Mouse (Mus musculus) MEL (cell line): ENCODE data around the gene Arcn1. TPM values are rescaled to one million over a fixed set of nuclear protein-coding genes. Genes with fewer than 3 reads are reported as not detected.

ENCODE experiments used
- DNase-seq: peaks from one replicate; pipeline ENCODE4 v3.0.0; 2011; ENCODE audit warnings: low read depth, low spot score
- H3K27ac ChIP-seq: 2 replicates; pipeline ENCODE4 v1.5.1; 2012; ENCODE audit warnings: low read depth, mild to moderate bottlenecking, control low read depth, low read length, moderate library complexity; ENCODE audit not compliant: control insufficient read depth
- H3K27me3 ChIP-seq, 2 experiments: fragments of 150-350 bp in 1 of 2; sonication (generic) in 1 of 2; 2 replicates each; pipeline ENCODE4 v1.6.1; 2012; ENCODE audit warnings: low read length in 2 of 2, mild to moderate bottlenecking in 2 of 2, improper control_type of control experiment in 1 of 2, moderate library complexity in 1 of 2; ENCODE audit not compliant: insufficient read depth in 2 of 2, control insufficient read depth in 1 of 2
- H3K36me3 ChIP-seq, 2 experiments: 2 replicates each; pipeline ENCODE4 v1.6.1; 2012 to 2014; ENCODE audit warnings: low read length in 2 of 2, improper control_type of control experiment in 1 of 2, inconsistent platforms in 1 of 2, mild to moderate bottlenecking in 1 of 2; ENCODE audit not compliant: insufficient read depth in 2 of 2, control insufficient read depth in 1 of 2
- H3K4me1 ChIP-seq, 2 experiments: fragments of 150-350 bp in 1 of 2; sonication (generic) in 1 of 2; 2 replicates each; pipeline ENCODE4 v1.6.1; 2012; ENCODE audit warnings: low read length in 2 of 2, improper control_type of control experiment in 1 of 2, mild to moderate bottlenecking in 1 of 2; ENCODE audit not compliant: insufficient read depth in 2 of 2, control insufficient read depth in 1 of 2
- H3K4me3 ChIP-seq, 2 experiments: fragments of 150-350 bp in 1 of 2; sonication (generic) in 1 of 2; 2 replicates each; pipeline ENCODE4 v1.5.1; 2012; ENCODE audit warnings: low read depth in 2 of 2, low read length in 2 of 2, mild to moderate bottlenecking in 2 of 2, moderate library complexity in 2 of 2, control low read depth in 1 of 2, improper control_type of control experiment in 1 of 2; ENCODE audit not compliant: control insufficient read depth in 1 of 2, insufficient read depth in 1 of 2
- H3K79me2 ChIP-seq: 2 replicates; pipeline ENCODE4 v1.6.1; 2012; ENCODE audit warnings: mild to moderate bottlenecking, low read length, moderate library complexity; ENCODE audit not compliant: control insufficient read depth, poor library complexity, insufficient read depth
- H3K9ac ChIP-seq: 2 replicates; pipeline ENCODE4 v1.6.1; 2012; ENCODE audit warnings: low read depth, mild to moderate bottlenecking, control low read depth, low read length, moderate library complexity; ENCODE audit not compliant: control insufficient read depth, poor library complexity, severe bottlenecking
- H3K9me3 ChIP-seq: fragments of 150-350 bp; sonication (generic); replicated peaks from 2 replicates; pipeline ENCODE4 v1.6.1; 2012; ENCODE audit warnings: mild to moderate bottlenecking, low read length, improper control_type of control experiment, moderate library complexity; ENCODE audit not compliant: insufficient read depth
- BHLHE40 ChIP-seq: IDR thresholded peaks from 2 replicates; pipeline ENCODE4 v1.6.1; 2012; ENCODE audit warnings: low read depth, mild to moderate bottlenecking, inconsistent platforms, low read length, improper control_type of control experiment, borderline replicate concordance
- CHD1 ChIP-seq: IDR thresholded peaks from 2 replicates; pipeline ENCODE4 v1.6.1; 2012; ENCODE audit warnings: low read depth, mild to moderate bottlenecking, inconsistent platforms, low read length, improper control_type of control experiment
- CHD2 ChIP-seq: IDR thresholded peaks from 2 replicates; pipeline ENCODE4 v1.6.1; 2011; ENCODE audit warnings: low read length, improper control_type of control experiment
- CTCF ChIP-seq, 3 experiments: IDR thresholded peaks in 2 of 3; conservative IDR thresholded peaks in 1 of 3; 2 replicates each; pipeline ENCODE4 v1.5.1; 2011 to 2012; ENCODE audit warnings: low read length in 3 of 3, low read depth in 2 of 3, mild to moderate bottlenecking in 2 of 3, improper control_type of control experiment in 1 of 3, inconsistent platforms in 1 of 3, mixed read lengths in 1 of 3, moderate library complexity in 1 of 3; ENCODE audit not compliant: control insufficient read depth in 1 of 3, insufficient read depth in 1 of 3, poor library complexity in 1 of 3, severe bottlenecking in 1 of 3
- E2F4 ChIP-seq: IDR thresholded peaks from 2 replicates; pipeline ENCODE4 v1.6.1; 2011; ENCODE audit warnings: low read depth, low read length, improper control_type of control experiment, borderline replicate concordance
- ELF1 ChIP-seq: IDR thresholded peaks from 2 replicates; pipeline ENCODE4 v1.6.1; 2014; ENCODE audit warnings: low read depth, mild to moderate bottlenecking, inconsistent platforms, low read length, improper control_type of control experiment, moderate library complexity
- EP300 ChIP-seq, 2 experiments: IDR thresholded peaks; 2 replicates each; pipeline ENCODE4 v1.6.1; 2011; ENCODE audit warnings: improper control_type of control experiment in 2 of 2, low read length in 2 of 2, low read depth in 1 of 2, mild to moderate bottlenecking in 1 of 2
- ETS1 ChIP-seq: IDR thresholded peaks from 2 replicates; pipeline ENCODE4 v1.6.1; 2012; ENCODE audit warnings: low read depth, mild to moderate bottlenecking, inconsistent platforms, low read length, improper control_type of control experiment, moderate library complexity
- GATA1 ChIP-seq: IDR thresholded peaks from 2 replicates; pipeline ENCODE4 v1.6.1; 2011; ENCODE audit warnings: low read depth, low read length, improper control_type of control experiment
- HCFC1 ChIP-seq: IDR thresholded peaks from 2 replicates; pipeline ENCODE4 v1.6.1; 2012; ENCODE audit warnings: low read depth, mild to moderate bottlenecking, inconsistent platforms, low read length, improper control_type of control experiment, moderate library complexity
- JUND ChIP-seq: IDR thresholded peaks from 2 replicates; pipeline ENCODE4 v1.6.1; 2011; ENCODE audit warnings: low read depth, mild to moderate bottlenecking, improper control_type of control experiment, low read length
- KAT2A ChIP-seq: conservative IDR thresholded peaks from 2 replicates; pipeline ENCODE4 v1.6.1; 2012; ENCODE audit warnings: low read depth, low read length, improper control_type of control experiment, inconsistent platforms
- MAFK ChIP-seq: IDR thresholded peaks from 2 replicates; pipeline ENCODE4 v1.6.1; 2011; ENCODE audit warnings: low read depth, mild to moderate bottlenecking, low read length, improper control_type of control experiment, borderline replicate concordance
- MAZ ChIP-seq: IDR thresholded peaks from 2 replicates; pipeline ENCODE4 v1.6.1; 2012; ENCODE audit warnings: low read depth, mild to moderate bottlenecking, inconsistent platforms, low read length, improper control_type of control experiment
- MEF2A ChIP-seq: IDR thresholded peaks from 2 replicates; pipeline ENCODE4 v1.6.1; 2014; ENCODE audit warnings: low read depth, mild to moderate bottlenecking, inconsistent platforms, low read length, improper control_type of control experiment; ENCODE audit not compliant: poor library complexity, insufficient replicate concordance, severe bottlenecking; ENCODE audit errors: extremely low read depth
- MXI1 ChIP-seq: IDR thresholded peaks from 2 replicates; pipeline ENCODE4 v1.6.1; 2011; ENCODE audit warnings: mild to moderate bottlenecking, low read depth, low read length, improper control_type of control experiment
- MYB ChIP-seq: IDR thresholded peaks from 2 replicates; pipeline ENCODE4 v1.6.1; 2011; ENCODE audit warnings: mild to moderate bottlenecking, low read depth, low read length, improper control_type of control experiment
- MYC ChIP-seq: IDR thresholded peaks from 2 replicates; pipeline ENCODE4 v1.6.1; 2011; ENCODE audit warnings: low read depth, mild to moderate bottlenecking, low read length, improper control_type of control experiment, moderate library complexity
- NELFE ChIP-seq: IDR thresholded peaks from 2 replicates; pipeline ENCODE4 v1.6.1; 2011; ENCODE audit warnings: low read depth, low read length, improper control_type of control experiment
- NRF1 ChIP-seq: IDR thresholded peaks from 2 replicates; pipeline ENCODE4 v1.6.1; 2014; ENCODE audit warnings: low read depth, mild to moderate bottlenecking, inconsistent platforms, low read length, improper control_type of control experiment, moderate library complexity; ENCODE audit not compliant: poor library complexity, insufficient read depth, severe bottlenecking
- POLR2A ChIP-seq, 2 experiments: IDR thresholded peaks; 2 replicates each; pipeline ENCODE4 v1.6.1; 2011 to 2012; ENCODE audit warnings: low read length in 2 of 2, mild to moderate bottlenecking in 2 of 2, control low read depth in 1 of 2, improper control_type of control experiment in 1 of 2, low read depth in 1 of 2, moderate library complexity in 1 of 2; ENCODE audit not compliant: control insufficient read depth in 1 of 2, insufficient read depth in 1 of 2, poor library complexity in 1 of 2
- POLR2AphosphoS5 ChIP-seq: IDR thresholded peaks from 2 replicates; pipeline ENCODE4 v1.6.1; 2012; ENCODE audit warnings: low read depth, borderline replicate concordance, mild to moderate bottlenecking, inconsistent platforms, low read length, moderate library complexity, mixed read lengths
- RAD21 ChIP-seq: IDR thresholded peaks from 2 replicates; pipeline ENCODE4 v1.6.1; 2011; ENCODE audit warnings: mild to moderate bottlenecking, low read depth, low read length, improper control_type of control experiment
- RCOR1 ChIP-seq: IDR thresholded peaks from 2 replicates; pipeline ENCODE4 v1.6.1; 2012; ENCODE audit warnings: low read depth, mild to moderate bottlenecking, inconsistent platforms, low read length, improper control_type of control experiment
- SIN3A ChIP-seq: IDR thresholded peaks from 2 replicates; pipeline ENCODE4 v1.6.1; 2012; ENCODE audit warnings: low read length, improper control_type of control experiment, inconsistent platforms
- TAL1 ChIP-seq: IDR thresholded peaks from 2 replicates; pipeline ENCODE4 v1.6.1; 2012; ENCODE audit warnings: mild to moderate bottlenecking, inconsistent platforms, low read length, moderate library complexity, mixed read lengths
- TBP ChIP-seq: IDR thresholded peaks from 2 replicates; pipeline ENCODE4 v1.8.0; 2011; ENCODE audit warnings: low read depth, low read length, improper control_type of control experiment
- TCF12 ChIP-seq: IDR thresholded peaks from 2 replicates; pipeline ENCODE4 v1.6.1; 2014; ENCODE audit warnings: low read depth, mild to moderate bottlenecking, inconsistent platforms, low read length, improper control_type of control experiment, moderate library complexity
- UBTF ChIP-seq: IDR thresholded peaks from 2 replicates; pipeline ENCODE4 v1.6.1; 2012; ENCODE audit warnings: low read depth, mild to moderate bottlenecking, inconsistent platforms, low read length, improper control_type of control experiment, moderate library complexity, borderline replicate concordance; ENCODE audit not compliant: insufficient read depth
- USF2 ChIP-seq, 2 experiments: IDR thresholded peaks; 2 replicates each; pipeline ENCODE4 v1.6.1; 2011 to 2012; ENCODE audit warnings: improper control_type of control experiment in 2 of 2, low read length in 2 of 2, borderline replicate concordance in 1 of 2, inconsistent platforms in 1 of 2, low read depth in 1 of 2, mild to moderate bottlenecking in 1 of 2; ENCODE audit not compliant: insufficient read depth in 1 of 2
- ZKSCAN1 ChIP-seq: IDR thresholded peaks from 2 replicates; pipeline ENCODE4 v1.6.1; 2012; ENCODE audit warnings: low read depth, mild to moderate bottlenecking, inconsistent platforms, low read length, improper control_type of control experiment, moderate library complexity
- ZMIZ1 ChIP-seq: IDR thresholded peaks from 2 replicates; pipeline ENCODE4 v1.6.1; 2012; ENCODE audit warnings: low read depth, mild to moderate bottlenecking, inconsistent platforms, low read length, improper control_type of control experiment, moderate library complexity
- ZNF384 ChIP-seq: IDR thresholded peaks from 2 replicates; pipeline ENCODE4 v1.6.1; 2012; ENCODE audit warnings: low read depth, mild to moderate bottlenecking, inconsistent platforms, low read length, improper control_type of control experiment
- polyA plus RNA-seq, 2 experiments: library from polyadenylated mRNA; stranded (reverse) in 1 of 2; unstranded in 1 of 2; fragments of >175 nt in 1 of 2; fragments of >200 nt in 1 of 2; gene quantifications; 2 replicates each; pipeline versions ENCODE4 v1.2.1 to v1.2.4; 2012; ENCODE audit warnings: low replicate concordance in 2 of 2, low read depth in 1 of 2; ENCODE audit not compliant: insufficient read length in 2 of 2, insufficient read depth in 1 of 2, missing spikeins in 1 of 2
- total RNA-seq: library from RNA; depleted of rRNA; stranded (reverse); fragments of 300-350 nt; gene quantifications from 2 replicates; pipeline ENCODE4 v1.2.3, GENCODE M21; 2012; rRNA removed

Gene Arcn1
- total RNA-seq (118 and 124 TPM in 2 replicates), polyA plus RNA-seq (100 to 1,000 TPM; 145 to 273 TPM)

GRCm38 (mm10) chr9:44767101-44768028 is at the start of gene Arcn1, which contains the start of gene Ift46:
Gene Arcn1, minus strand, starts transcription at chr9:44767845.
Gene Ift46, plus strand, starts transcription at chr9:44767908.
- peaks cover 5 to 38% of the 10 kb centered on the region in 2 experiments for H3K36me3 ChIP-seq
- H3K79me2 ChIP-seq: peaks cover 42% of the 10 kb centered on the region
- peak within 1 kb of the TSS; percentile 95 to 99 for H3K4me3 ChIP-seq
- no peaks in the 10 kb centered on the region for H3K27me3 ChIP-seq
- H3K27ac ChIP-seq: peak within 1 kb of the TSS; percentile 92
- H3K9me3 ChIP-seq: no peaks in the 10 kb centered on the region
- peak within 1 kb of the TSS; percentile 91 for H3K9ac ChIP-seq
- peaks cover 7 to 16% of the 10 kb centered on the region in 2 experiments; a peak in 3 of 4 replicates for H3K4me1 ChIP-seq
- peak; percentile 95 for DNase-seq
- TF ChIP-seq ZNF384 (peak; percentile 78), UBTF (peak; percentile 81; the same call in 1 of the 2 replicates), MYC (0 out of 2 replicates have a peak, but pooled peaks have one; percentile 63), TCF12 (0 out of 2 replicates have a peak, but pooled peaks have one; percentile 5), ELF1 (peak; percentile 77), CHD1 (peak; percentile 80; the same call in 1 of the 2 replicates), BHLHE40 (no peak), TBP (peak; percentile 89), USF2 (IDR thresholded peaks at IDR 0.05; ENCODE audit: borderline replicate concordance in 1 of 2, insufficient read depth in 1 of 2, low read depth in 1 of 2, low read length in 2 of 2) (no peak), MEF2A (no peak), POLR2A (IDR thresholded peaks at IDR 0.05; ENCODE audit: control insufficient read depth in 1 of 2, insufficient read depth in 1 of 2, low read depth in 1 of 2, low read length in 2 of 2, poor library complexity in 1 of 2) (peak; percentile 68 to 73; a peak in 3 of 4 replicates), MAZ (peak; percentile 13; the same call in 1 of the 2 replicates), ETS1 (0 out of 2 replicates have a peak, but pooled peaks have one; percentile 13), MAFK (no peak), ZKSCAN1 (no peak), NELFE (peak; percentile 82), POLR2AphosphoS5 (no peak), E2F4 (no peak), RCOR1 (no peak), RAD21 (no peak), GATA1 (no peak), KAT2A (peak; percentile 55; the same call in 1 of the 2 replicates), SIN3A (peak; percentile 66; the same call in 1 of the 2 replicates), NRF1 (no peak), MYB (no peak), JUND (no peak), CHD2 (no peak; the same call in 1 of the 2 replicates), EP300 (IDR thresholded peaks at IDR 0.05; ENCODE audit: low read depth in 1 of 2, low read length in 2 of 2) (no peak; a peak in 1 of 4 replicates), MXI1 (peak; percentile 61), CTCF (IDR thresholded peaks at IDR 0.05 in 2 of 3, conservative IDR thresholded peaks at IDR 0.05 in 1 of 3; ENCODE audit: control insufficient read depth in 1 of 3, insufficient read depth in 1 of 3, low read depth in 2 of 3, low read length in 3 of 3, poor library complexity in 1 of 3, severe bottlenecking in 1 of 3) (no peak), HCFC1 (peak; percentile 87), TAL1 (no peak), ZMIZ1 (no peak)
